Mouse (Mus musculus) adrenal gland (tissue): Measurements from ENCODE around the gene Fzd1.

Source experiments
- intact Hi-C: fragments of 180-260 bp; cut with DNase I; formaldehyde crosslinking; loops from one replicate; pipeline ENCODE4 v1.15.1; 2025
- long read RNA-seq, 2 experiments: library from polyadenylated mRNA; unstranded; transcript quantifications; one replicate each; pipeline ENCODE4 v2.0.0; 2020; ENCODE audit warnings: borderline replicate concordance in 1 of 2; ENCODE audit not compliant: insufficient replicate concordance in 1 of 2

Fzd1 gene
- long read RNA-seq, experiment 1, full-length matches to known transcripts, result 4 of 4 reads
- long read RNA-seq, experiment 1, partial matches to known transcripts, result 0 of 4 reads
- long read RNA-seq, experiment 1, other reads (novel, unspliced or antisense), result 0 of 4 reads
- long read RNA-seq, experiment 2, full-length matches to known transcripts, result 4 of 4 reads
- long read RNA-seq, experiment 2, partial matches to known transcripts, result 0 of 4 reads
- long read RNA-seq, experiment 2, other reads (novel, unspliced or antisense), result 0 of 4 reads

DNA sequence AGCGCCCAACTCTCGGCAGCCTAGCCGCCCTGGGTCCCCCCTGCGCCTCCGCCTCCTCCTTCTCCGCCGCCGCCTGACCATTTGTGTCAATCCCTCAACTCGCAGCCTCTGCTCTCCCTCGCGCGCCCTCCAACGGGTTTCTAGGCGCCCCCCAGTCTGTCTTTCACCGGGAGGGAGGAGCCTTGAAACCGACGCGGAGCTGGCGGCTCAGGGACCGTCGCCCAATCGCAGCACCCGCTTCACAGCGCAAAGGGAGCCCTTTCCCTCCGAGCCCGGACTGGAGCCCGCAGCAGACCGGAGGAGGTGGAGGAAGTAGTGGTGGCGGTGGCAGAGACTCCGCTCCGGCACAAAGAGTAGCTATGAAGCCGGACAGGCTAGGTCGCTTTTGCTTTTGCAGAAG lies at the start of gene Fzd1:
Gene Fzd1, minus strand, starts transcription at position 134 of the 400 bp plus-strand sequence.
- intact Hi-C loops, result loop anchor here (5.0 to 10.0 kb wide), 3 partner anchors 157 to 563 kb away; partner anchors contain the start of gene Mterf1b

- intact Hi-C loops, result no loop called here
These were observed 47.4 kb upstream of the Fzd1 start for GRCm38 (mm10) chr5:4805228-4805627.

GRCm38 (mm10) chr5:4803708-4804107 lies 45.9 kb upstream of the Fzd1 start:
- intact Hi-C loops, result no loop called here

DNA sequence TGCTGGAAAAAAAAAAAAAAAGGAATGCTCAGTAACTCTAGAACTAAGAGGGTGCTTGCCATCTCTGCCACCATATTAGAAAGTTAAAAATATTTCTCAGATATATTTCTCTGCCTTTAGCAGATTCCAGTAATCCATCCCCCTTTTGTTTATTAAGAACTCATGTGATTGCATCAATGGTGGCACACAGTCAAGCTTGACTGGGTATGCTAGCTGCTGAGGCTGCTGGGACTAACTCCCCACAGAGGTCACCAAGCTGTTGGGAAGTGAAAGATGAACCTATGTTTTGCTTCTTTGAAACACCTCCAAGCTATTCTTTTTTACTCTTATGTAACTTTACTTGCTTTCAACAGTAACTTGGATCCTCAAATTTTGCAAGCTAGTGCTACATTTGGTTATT lies 44.1 kb upstream of the Fzd1 start:
- intact Hi-C loops, result no loop called here

- intact Hi-C loops, result no loop called here
These were observed 43.4 kb upstream of the Fzd1 start for GRCm38 (mm10) chr5:4801096-4801850.

GRCm38 (mm10) chr5:4791219-4791618 lies 33.4 kb upstream of the Fzd1 start:
- intact Hi-C loops, result no loop called here

DNA sequence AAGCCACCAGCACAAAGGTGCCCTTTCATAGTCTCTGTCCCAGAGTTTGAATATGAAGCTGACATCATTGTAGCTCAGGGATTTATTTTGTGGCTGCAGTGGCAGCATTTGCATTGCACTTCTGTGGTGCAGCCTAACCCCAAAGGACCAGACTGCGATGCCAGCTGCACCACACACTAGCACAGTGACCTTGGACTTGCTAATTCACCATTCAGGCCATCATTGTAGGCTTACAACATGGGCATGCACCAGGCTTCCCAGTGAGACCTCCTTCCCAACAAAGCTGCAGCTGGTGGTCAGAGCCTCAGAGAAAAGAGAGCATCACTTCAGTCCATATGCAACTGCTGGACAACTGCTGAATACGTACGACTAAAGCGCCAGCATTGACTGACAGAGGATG lies 32.4 kb upstream of the Fzd1 start:
- intact Hi-C loops, result no loop called here

DNA sequence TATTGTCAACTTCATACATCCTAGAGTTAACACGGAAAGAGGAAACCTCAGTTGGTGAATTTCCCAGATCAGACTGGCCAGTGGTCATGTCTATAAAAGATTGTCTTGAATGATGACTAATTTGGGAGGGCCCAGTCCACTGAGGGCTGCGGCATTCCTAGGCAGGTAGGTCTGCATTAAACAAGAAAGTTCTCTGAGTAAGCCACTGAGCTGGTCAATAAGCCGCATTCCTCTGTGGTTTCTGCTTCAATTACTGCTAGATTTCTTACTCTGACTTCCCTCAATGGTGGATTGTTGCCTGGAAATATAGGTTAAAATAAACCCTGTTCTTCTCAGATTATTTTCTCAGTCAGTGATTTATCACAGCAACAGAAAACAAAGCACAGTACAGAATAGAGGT lies 30.6 kb upstream of the Fzd1 start:
- intact Hi-C loops, result no loop called here

- intact Hi-C loops, result no loop called here
These were observed 29.0 kb upstream of the Fzd1 start for GRCm38 (mm10) chr5:4786816-4787215.

GRCm38 (mm10) chr5:4778274-4778673 lies 20.4 kb upstream of the Fzd1 start:
- intact Hi-C loops, result no loop called here

DNA sequence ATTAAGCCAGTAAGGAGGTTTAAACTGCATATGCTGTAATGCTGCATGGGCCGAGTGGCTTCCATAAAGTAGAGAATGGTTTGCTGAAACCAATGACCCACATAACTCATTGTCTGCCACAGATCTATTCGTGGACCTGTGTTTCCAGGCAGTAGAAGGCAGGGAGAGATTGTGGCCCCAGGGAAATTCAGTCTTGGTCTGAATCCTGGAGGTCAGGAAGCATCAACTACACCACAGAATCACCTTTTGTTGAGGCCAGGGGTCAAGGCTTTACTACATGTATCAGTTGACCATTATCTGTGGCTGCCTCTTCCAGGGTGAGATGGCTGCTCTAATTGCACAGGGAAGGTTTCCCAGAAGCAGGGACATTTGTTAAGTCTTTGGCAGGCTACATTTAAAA lies 18.7 kb upstream of the Fzd1 start:
- intact Hi-C loops, result no loop called here

DNA sequence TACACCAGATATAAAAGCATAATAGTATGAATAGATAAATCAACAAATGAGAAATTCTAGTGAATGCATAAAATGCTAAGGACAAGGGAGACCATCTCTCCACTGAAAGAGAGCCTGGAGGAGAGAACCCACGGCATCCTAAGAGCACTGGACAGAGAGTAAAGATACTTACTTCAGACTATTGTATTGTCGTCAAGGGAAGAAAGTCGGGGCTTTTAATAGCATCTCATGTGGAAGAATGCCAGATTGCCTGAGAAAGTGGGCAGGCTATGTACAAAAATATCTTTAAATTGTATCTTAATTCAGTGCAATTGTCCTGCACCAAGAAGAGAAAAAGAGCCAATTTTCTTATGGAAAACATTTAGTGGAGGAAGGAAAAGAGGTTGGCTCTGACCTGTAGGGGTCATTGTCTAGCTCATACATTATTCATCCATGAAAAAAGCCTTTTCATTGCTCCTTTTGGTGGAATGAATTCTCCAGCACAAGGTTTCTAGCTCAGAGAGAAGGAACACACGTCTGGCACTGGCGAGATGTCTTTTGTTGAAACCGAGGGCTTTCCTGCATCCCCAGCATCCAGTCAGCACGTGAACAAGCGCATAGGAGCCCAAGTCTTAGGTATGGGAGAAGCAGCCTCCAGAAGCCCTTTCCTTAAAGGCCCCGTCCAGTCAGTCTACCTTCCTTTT lies 15.4 kb upstream of the Fzd1 start:
- intact Hi-C loops, result no loop called here

- intact Hi-C loops, result no loop called here
These were observed 12.8 kb upstream of the Fzd1 start for GRCm38 (mm10) chr5:4770609-4771008.

- intact Hi-C loops, result no loop called here
These were observed 10.1 kb upstream of the Fzd1 start for GRCm38 (mm10) chr5:4767896-4768295.

GRCm38 (mm10) chr5:4766719-4767118 lies 8.9 kb upstream of the Fzd1 start:
- intact Hi-C loops, result no loop called here

- intact Hi-C loops, result no loop called here
These were observed 4.1 kb upstream of the Fzd1 start for GRCm38 (mm10) chr5:4761891-4762290.

DNA sequence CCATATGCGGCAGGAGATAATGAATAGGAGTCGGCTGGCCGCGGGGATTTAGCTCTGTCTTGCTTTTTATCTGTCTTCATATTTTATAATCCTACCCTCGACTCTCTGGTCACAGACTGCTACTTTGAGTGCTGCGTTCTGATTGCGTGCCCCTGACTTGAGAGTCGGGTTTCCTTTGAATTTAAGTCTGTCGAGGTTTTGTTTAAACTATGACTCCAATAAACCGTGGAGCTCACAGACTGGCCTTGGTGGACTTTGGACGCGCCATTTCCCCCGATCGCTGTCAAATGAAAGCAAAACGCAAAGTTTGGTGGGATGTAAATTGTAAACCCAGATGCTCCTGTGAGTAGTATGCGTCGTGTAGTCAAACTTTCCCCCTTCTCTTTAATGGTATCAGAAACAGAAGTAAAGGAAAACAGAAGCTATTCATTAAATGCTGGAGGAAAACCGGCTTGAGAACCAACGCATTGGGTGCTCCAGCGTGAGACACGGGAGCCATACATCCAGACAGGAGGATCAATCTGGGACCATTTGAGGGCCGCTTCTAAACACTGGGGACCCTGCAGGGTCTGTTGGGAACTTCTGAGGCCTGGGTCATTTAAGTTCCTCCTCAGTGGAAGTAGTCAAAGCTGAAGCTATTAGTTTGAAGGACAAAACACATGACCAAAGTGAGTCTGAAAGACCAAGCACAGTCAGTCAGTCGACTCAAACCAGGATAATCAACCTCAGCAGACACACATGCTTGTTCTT lies 671 bp upstream of the Fzd1 start:
- intact Hi-C loops, result loop anchor here (5.0 to 10.0 kb wide), 3 partner anchors 156 to 564 kb away; partner anchors contain the start of gene Mterf1b

DNA sequence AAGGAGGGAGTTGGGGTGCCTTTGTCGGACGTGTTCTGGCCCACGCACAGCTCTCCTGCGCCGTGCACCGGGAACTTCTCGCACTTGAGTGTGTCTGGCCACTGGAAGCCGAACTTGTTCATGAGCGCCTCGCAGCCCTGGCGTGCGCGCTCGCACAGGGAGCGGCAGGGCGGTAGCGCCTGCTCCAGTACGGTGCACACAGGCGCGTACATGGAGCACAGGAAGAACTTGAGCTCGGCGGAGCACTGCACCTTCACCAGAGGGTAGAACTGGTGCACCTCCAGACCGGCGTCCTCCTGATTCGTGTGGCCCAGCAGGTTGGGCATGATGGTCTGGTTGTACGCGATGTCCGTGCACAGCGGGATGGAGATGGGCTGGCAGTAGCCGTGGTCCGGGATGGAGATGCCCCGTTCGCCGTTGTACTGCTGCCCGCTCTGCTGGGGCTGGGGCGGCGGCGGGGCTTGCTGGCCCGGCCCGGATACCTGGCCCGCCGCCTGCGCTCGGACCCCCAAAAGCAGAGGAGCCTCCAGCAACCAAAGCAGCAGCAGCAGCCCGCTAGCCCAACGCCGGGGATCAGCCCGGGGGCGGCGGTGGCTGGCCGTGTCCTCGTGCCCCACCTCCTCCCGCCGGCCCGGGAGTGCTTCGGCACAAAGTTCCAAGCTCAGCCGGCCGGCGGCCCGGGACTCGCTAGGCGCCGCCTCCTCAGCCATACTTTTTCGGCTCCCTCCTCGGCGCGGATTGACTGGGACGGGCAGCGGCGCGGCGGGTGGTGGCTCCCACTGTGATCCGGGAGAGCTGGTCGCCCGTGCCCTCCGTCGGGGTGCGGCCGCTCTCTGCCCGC lies 744 bp downstream of the Fzd1 start:
- intact Hi-C loops, result loop anchor here (5.0 to 10.0 kb wide), 3 partner anchors 158 to 562 kb away; partner anchors contain the start of gene Mterf1b

DNA sequence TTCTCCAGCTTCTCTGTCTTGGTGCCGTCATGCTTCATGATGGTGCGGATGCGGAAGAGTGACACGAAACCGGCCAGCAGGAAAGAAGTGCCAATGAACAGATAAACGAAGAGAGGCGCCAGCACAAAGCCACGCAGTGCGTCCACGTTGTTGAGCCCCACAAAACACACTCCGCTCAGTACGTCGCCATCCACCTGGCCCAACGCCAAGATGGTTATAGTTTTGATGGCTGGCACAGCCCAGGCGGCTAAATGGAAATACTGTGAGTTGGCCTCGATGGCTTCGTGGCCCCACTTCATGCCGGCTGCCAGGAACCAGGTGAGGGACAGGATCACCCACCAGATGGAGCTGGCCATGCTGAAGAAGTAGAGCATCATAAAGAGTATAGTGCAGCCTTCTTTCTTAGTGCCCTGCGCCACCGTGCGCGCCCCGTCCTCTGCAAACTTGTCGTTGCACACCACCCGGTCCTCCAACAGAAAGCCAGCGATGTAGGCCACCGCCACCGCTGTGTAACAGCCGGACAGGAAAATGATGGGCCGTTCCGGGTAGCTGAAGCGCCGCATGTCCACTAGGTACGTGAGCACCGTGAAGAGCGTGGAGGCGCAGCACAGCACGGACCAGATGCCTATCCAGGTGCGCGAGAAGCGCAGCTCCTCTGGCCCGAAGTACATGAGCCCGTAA lies 1.7 kb downstream of the Fzd1 start:
- intact Hi-C loops, result loop anchor here (5.0 to 10.0 kb wide), 3 partner anchors 159 to 561 kb away; partner anchors contain the start of gene Mterf1b

DNA sequence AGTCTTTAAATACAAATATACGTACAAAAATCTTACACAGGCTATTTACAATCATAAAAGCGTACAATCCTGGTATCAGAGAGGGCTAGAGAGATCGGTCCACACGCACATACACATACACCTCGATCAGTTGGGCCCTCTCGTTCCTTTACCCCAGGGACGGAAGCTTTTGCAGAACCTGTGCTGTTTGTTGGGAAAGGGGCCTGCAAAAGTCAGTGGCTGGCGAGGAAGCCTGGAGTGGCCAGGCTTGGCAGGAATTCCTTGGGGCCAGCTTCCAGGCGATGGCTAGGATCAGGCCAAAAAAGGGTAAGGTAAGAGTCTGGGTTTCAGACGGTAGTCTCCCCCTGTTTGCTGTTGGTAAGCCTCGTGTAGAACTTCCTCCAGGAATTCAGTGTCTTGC lies 2.5 kb downstream of the Fzd1 start:
- intact Hi-C loops, result loop anchor here (5.0 to 10.0 kb wide), 3 partner anchors 159 to 561 kb away; partner anchors contain the start of gene Mterf1b
